Mouse (Mus musculus) urinary bladder, postnatal 25 days (tissue): ENCODE measurements around the gene Hspb9.

ENCODE experiments used
- DNase-seq: peaks from one replicate; pipeline ENCODE4 v3.0.0; 2022; ENCODE audit warnings: low spot score

Hspb9 gene

GRCm38 (mm10) chr11:100713735-100714533 lies at the start of gene Hspb9:
TSS of gene Hspb9 (plus strand) at chr11:100713850.
- DNase-seq: peak; percentile 41

- DNase-seq: no peak
These were observed 42.6 kb upstream of the Hspb9 start for GRCm38 (mm10) chr11:100671049-100671448.

- DNase-seq: no peak
These were observed 41.7 kb upstream of the Hspb9 start for GRCm38 (mm10) chr11:100671956-100672355.

- DNase-seq: peak; percentile 24
These were observed 40.5 kb upstream of the Hspb9 start for GRCm38 (mm10) chr11:100673169-100673568.

- DNase-seq: no peak
These were observed 35.8 kb upstream of the Hspb9 start for GRCm38 (mm10) chr11:100677810-100678209.

GRCm38 (mm10) chr11:100681826-100682225 lies 31.8 kb upstream of the Hspb9 start:
- no peak for DNase-seq

GRCm38 (mm10) chr11:100682526-100682925 lies 31.1 kb upstream of the Hspb9 start:
- DNase-seq: no peak

- DNase-seq: no peak
These were observed 29.6 kb upstream of the Hspb9 start for GRCm38 (mm10) chr11:100684084-100684483.

- DNase-seq: no peak
These were observed 28.3 kb upstream of the Hspb9 start for GRCm38 (mm10) chr11:100685371-100685770.

- DNase-seq: no peak
These were observed 26.4 kb upstream of the Hspb9 start for GRCm38 (mm10) chr11:100687265-100687664.

- DNase-seq: no peak
These were observed 25.2 kb upstream of the Hspb9 start for GRCm38 (mm10) chr11:100688443-100688842.

- DNase-seq: no peak
These were observed 23.3 kb upstream of the Hspb9 start for GRCm38 (mm10) chr11:100690389-100690788.

- DNase-seq: no peak
These were observed 21.5 kb upstream of the Hspb9 start, which contains the start of gene Zfp385c for GRCm38 (mm10) chr11:100692164-100692616. TSS of gene Zfp385c (minus strand) at chr11:100692455.

- no peak for DNase-seq
These were observed 20.5 kb upstream of the Hspb9 start for GRCm38 (mm10) chr11:100693154-100693553.

- peak; percentile 68 for DNase-seq
These were observed 18.7 kb upstream of the Hspb9 start for GRCm38 (mm10) chr11:100694926-100695325.

GRCm38 (mm10) chr11:100697921-100698320 lies 15.7 kb upstream of the Hspb9 start:
- no peak for DNase-seq

GRCm38 (mm10) chr11:100700710-100701109 lies 12.9 kb upstream of the Hspb9 start:
- DNase-seq: no peak

- peak; percentile 50 for DNase-seq
These were observed 12.3 kb upstream of the Hspb9 start for GRCm38 (mm10) chr11:100701301-100701700.

- DNase-seq: peak; percentile 52
These were observed 11.4 kb upstream of the Hspb9 start for GRCm38 (mm10) chr11:100702081-100702851.

- no peak for DNase-seq
These were observed 10.7 kb upstream of the Hspb9 start for GRCm38 (mm10) chr11:100702906-100703305.

GRCm38 (mm10) chr11:100703366-100703765 lies 10.3 kb upstream of the Hspb9 start:
- DNase-seq: no peak

GRCm38 (mm10) chr11:100703851-100704531 lies 9.7 kb upstream of the Hspb9 start, which contains the start of gene Dhx58:
TSS of gene Dhx58 (minus strand) at chr11:100704271.
- DNase-seq: no peak
